Mouse (Mus musculus): ENCODE results near the gene Bsdc1.

- TF ChIP-seq POLR2A (IDR thresholded peaks at IDR 0.05; ENCODE audit: insufficient read depth, low read depth, low read length) = no peak
- no peak for TF ChIP-seq CTCF (IDR thresholded peaks at IDR 0.05; ENCODE audit: insufficient read depth, low read depth, low read length)
Observed at GRCm38 (mm10) chr4:129507434-129508236, 46.3 kb downstream of the Bsdc1 start.
